Mouse (Mus musculus): ENCODE data around the gene Muc2. TPM values are rescaled to one million over a fixed set of nuclear protein-coding genes. Genes with fewer than 3 reads are reported as not detected.

The Muc2 gene
- polyA plus RNA-seq, 1 experiment = 0.08 TPM

GRCm38 (mm10) chr7:141670999-141671398, 19.1 kb upstream of the Muc2 start:
- H3K9me3 ChIP-seq (ENCODE audit: control insufficient read depth, low read length) = peaks cover 2% of the 10 kb centered on the region; the same call in 1 of the 2 replicates
- peaks cover 4% of the 10 kb centered on the region for H3K27me3 ChIP-seq (ENCODE audit: control insufficient read depth)
- H3K4me3 ChIP-seq (replicated peaks) = no peak overlapping the region
- no peaks in the 10 kb centered on the region for H3K36me3 ChIP-seq (ENCODE audit: control insufficient read depth)
- TF ChIP-seq GATA1 (IDR thresholded peaks at IDR 0.05; ENCODE audit: low read length) (no peak), TAL1 (IDR thresholded peaks at IDR 0.05; ENCODE audit: low read length) (no peak)
- peaks cover 46% of the 10 kb centered on the region for H3K4me1 ChIP-seq (ENCODE audit: control insufficient read depth)

DNA sequence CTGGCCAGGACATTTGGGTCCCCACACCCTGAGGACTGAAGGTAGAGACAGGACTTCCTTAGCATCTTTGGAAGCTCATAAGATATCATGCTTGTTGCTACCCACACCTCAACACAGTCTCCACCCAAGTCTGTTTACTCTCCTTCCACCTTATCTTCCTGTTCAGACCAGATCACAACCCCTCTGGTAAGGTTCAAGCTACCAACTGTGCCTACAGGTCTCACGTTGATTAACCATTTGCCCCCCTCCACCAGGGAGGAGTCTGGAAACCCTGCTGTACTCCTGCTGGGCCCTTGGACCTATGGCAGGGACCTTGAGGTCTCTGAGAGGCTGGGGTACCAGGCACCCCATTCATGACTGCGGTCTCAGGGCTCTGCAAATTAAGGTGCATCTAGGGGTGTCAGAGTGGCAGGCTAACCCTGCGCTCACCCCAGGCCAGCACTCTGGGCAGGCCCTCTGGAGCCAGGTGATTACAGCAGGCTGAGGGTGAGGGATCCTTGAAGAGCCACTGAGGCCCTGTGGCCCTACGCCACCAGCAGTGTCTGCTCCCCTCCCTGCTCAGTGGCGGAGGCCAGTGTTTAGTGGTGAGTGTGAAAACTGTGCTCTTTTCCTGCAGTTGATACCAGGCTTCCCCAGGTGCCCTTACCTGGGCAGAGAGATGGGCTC, 18.4 kb upstream of the Muc2 start:
- H3K27me3 ChIP-seq (ENCODE audit: control insufficient read depth) = peaks cover 4% of the 10 kb centered on the region
- TF ChIP-seq GATA1 (IDR thresholded peaks at IDR 0.05; ENCODE audit: low read length) (peak; percentile 25; the same call in 1 of the 2 replicates), TAL1 (IDR thresholded peaks at IDR 0.05; ENCODE audit: low read length) (peak; percentile 56; the same call in 2 of the 3 replicates)
- H3K4me1 ChIP-seq (ENCODE audit: control insufficient read depth) = peaks cover 41% of the 10 kb centered on the region
- H3K9me3 ChIP-seq (ENCODE audit: control insufficient read depth, low read length) = peaks cover 2% of the 10 kb centered on the region; the same call in 1 of the 2 replicates
- H3K4me3 ChIP-seq (replicated peaks) = peak overlapping the region; percentile 43
- H3K36me3 ChIP-seq (ENCODE audit: control insufficient read depth) = no peaks in the 10 kb centered on the region

GRCm38 (mm10) chr7:141678922-141679321, 11.2 kb upstream of the Muc2 start:
- Histone ChIP-seq H3K9me3 (ENCODE audit: control insufficient read depth, low read length) (peaks cover 2% of the 10 kb centered on the region; the same call in 1 of the 2 replicates), H3K4me3 (replicated peaks) (no peak overlapping the region), H3K36me3 (ENCODE audit: control insufficient read depth) (no peaks in the 10 kb centered on the region), H3K27me3 (ENCODE audit: control insufficient read depth) (peaks cover 39% of the 10 kb centered on the region), H3K4me1 (ENCODE audit: control insufficient read depth) (no peaks in the 10 kb centered on the region)
- TF ChIP-seq GATA1 (IDR thresholded peaks at IDR 0.05; ENCODE audit: low read length) = no peak
- no peak for TF ChIP-seq TAL1 (IDR thresholded peaks at IDR 0.05; ENCODE audit: low read length)

GRCm38 (mm10) chr7:141687330-141687729, 2.8 kb upstream of the Muc2 start:
- Histone ChIP-seq H3K9me3 (ENCODE audit: control insufficient read depth, low read length) (no peaks in the 10 kb centered on the region), H3K27me3 (ENCODE audit: control insufficient read depth) (peaks cover 24% of the 10 kb centered on the region), H3K36me3 (ENCODE audit: control insufficient read depth) (no peaks in the 10 kb centered on the region), H3K4me1 (ENCODE audit: control insufficient read depth) (no peaks in the 10 kb centered on the region), H3K4me3 (replicated peaks) (no peak overlapping the region)
- TF ChIP-seq TAL1 (IDR thresholded peaks at IDR 0.05; ENCODE audit: low read length) (no peak), GATA1 (IDR thresholded peaks at IDR 0.05; ENCODE audit: low read length) (no peak)

DNA sequence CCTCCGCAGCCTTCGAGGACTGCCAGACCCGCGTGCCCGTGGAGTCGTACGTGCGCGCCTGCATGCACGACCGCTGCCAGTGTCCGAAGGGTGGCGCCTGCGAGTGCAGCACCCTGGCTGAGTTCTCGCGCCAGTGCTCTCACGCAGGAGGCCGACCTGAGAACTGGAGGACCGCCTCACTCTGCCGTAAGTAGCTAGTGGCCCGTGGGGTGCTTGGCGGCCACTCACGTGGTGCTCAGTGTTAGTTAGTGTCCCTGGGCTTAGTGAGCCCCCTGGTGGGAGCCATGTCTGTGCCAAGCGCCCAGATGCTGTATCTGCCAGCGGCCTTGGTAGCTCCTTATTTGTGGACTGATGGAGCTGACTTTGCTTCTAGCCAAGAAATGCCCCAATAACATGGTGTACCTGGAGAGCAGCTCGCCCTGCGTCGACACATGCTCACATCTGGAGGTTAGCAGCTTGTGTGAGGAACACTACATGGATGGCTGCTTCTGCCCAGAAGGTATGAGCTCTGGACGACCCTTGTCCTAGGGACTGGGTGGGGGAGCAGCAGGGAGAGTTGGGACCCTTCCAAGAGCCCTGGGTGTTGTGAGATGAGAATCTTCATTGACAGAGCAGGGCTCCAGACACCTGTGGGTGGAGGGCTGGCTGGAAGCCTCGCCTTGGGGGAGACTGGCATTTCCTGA, 3.6 kb downstream of the Muc2 start:
- Histone ChIP-seq H3K4me1 (ENCODE audit: control insufficient read depth) (no peaks in the 10 kb centered on the region; the same call in 1 of the 2 replicates), H3K4me3 (replicated peaks) (no peak overlapping the region), H3K9me3 (ENCODE audit: control insufficient read depth, low read length) (no peaks in the 10 kb centered on the region), H3K36me3 (ENCODE audit: control insufficient read depth) (no peaks in the 10 kb centered on the region), H3K27me3 (ENCODE audit: control insufficient read depth) (peaks cover 27% of the 10 kb centered on the region)
- TF ChIP-seq GATA1 (IDR thresholded peaks at IDR 0.05; ENCODE audit: low read length) (no peak), TAL1 (IDR thresholded peaks at IDR 0.05; ENCODE audit: low read length) (no peak)

GRCm38 (mm10) chr7:141694274-141694639, 4.1 kb downstream of the Muc2 start:
- Histone ChIP-seq H3K36me3 (ENCODE audit: control insufficient read depth) (no peaks in the 10 kb centered on the region), H3K9me3 (ENCODE audit: control insufficient read depth, low read length) (no peaks in the 10 kb centered on the region), H3K4me3 (replicated peaks) (no peak overlapping the region), H3K4me1 (ENCODE audit: control insufficient read depth) (no peaks in the 10 kb centered on the region; the same call in 1 of the 2 replicates), H3K27me3 (ENCODE audit: control insufficient read depth) (peaks cover 27% of the 10 kb centered on the region)
- TF ChIP-seq GATA1 (IDR thresholded peaks at IDR 0.05; ENCODE audit: low read length) (no peak), TAL1 (IDR thresholded peaks at IDR 0.05; ENCODE audit: low read length) (no peak)

DNA sequence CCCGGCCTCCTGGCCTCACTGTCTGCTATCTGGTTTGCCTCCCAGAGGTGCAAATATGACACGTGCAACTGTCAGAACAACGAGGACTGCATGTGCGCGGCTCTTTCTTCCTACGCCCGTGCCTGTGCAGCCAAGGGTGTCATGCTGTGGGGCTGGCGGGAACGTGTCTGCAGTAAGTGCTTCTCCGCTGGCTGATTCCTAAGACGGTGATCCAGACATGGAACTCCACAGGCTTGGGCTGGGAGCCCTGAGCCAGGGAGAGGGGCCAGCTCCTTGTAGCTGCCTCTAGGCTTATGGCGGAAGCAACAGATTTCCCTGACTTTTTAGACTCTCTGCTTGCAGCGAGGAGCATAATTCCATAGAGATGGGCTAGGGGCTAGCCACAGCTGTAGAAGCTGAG, 6.4 kb downstream of the Muc2 start:
- Histone ChIP-seq H3K36me3 (ENCODE audit: control insufficient read depth) (no peaks in the 10 kb centered on the region), H3K4me3 (replicated peaks) (no peak overlapping the region), H3K9me3 (ENCODE audit: control insufficient read depth, low read length) (no peaks in the 10 kb centered on the region), H3K27me3 (ENCODE audit: control insufficient read depth) (peaks cover 23% of the 10 kb centered on the region), H3K4me1 (ENCODE audit: control insufficient read depth) (no peaks in the 10 kb centered on the region; the same call in 1 of the 2 replicates)
- TF ChIP-seq TAL1 (IDR thresholded peaks at IDR 0.05; ENCODE audit: low read length) (no peak), GATA1 (IDR thresholded peaks at IDR 0.05; ENCODE audit: low read length) (no peak)

- Histone ChIP-seq H3K36me3 (ENCODE audit: control insufficient read depth) (no peaks in the 10 kb centered on the region), H3K27me3 (ENCODE audit: control insufficient read depth) (peaks cover 7% of the 10 kb centered on the region), H3K4me3 (replicated peaks) (no peak overlapping the region), H3K4me1 (ENCODE audit: control insufficient read depth) (no peaks in the 10 kb centered on the region; the same call in 1 of the 2 replicates), H3K9me3 (ENCODE audit: control insufficient read depth, low read length) (peaks cover 6% of the 10 kb centered on the region)
- TF ChIP-seq TAL1 (IDR thresholded peaks at IDR 0.05; ENCODE audit: low read length) (no peak), GATA1 (IDR thresholded peaks at IDR 0.05; ENCODE audit: low read length) (no peak)
Measured at GRCm38 (mm10) chr7:141699556-141700220, 9.5 kb downstream of the Muc2 start.
